Mouse (Mus musculus) limb, embryonic 10.5 days (tissue): Measurements from ENCODE around the gene Abhd12. TPM values are rescaled to one million over a fixed set of nuclear protein-coding genes. Genes with fewer than 3 reads are reported as not detected.
"Not testable (repeated sequence)": the region's sequence is repeated elsewhere in the genome, so short reads cannot be mapped to it uniquely, and the experiment has no call there.

Experiments used
- DNase-seq: peaks from one replicate; pipeline ENCODE4 v3.0.0-alpha.2; 2017; ENCODE audit warnings: low spot score
- H3K27ac ChIP-seq: fragments of 300-500 bp; sonication (generic); 2 replicates; pipeline ENCODE4 v1.5.1; 2016; ENCODE audit warnings: mild to moderate bottlenecking
- H3K27me3 ChIP-seq: fragments of 300-500 bp; sonication (generic); 2 replicates; pipeline ENCODE4 v1.6.1; 2016; ENCODE audit warnings: low read depth, mild to moderate bottlenecking; ENCODE audit not compliant: poor library complexity, severe bottlenecking
- H3K36me3 ChIP-seq: fragments of 300-500 bp; sonication (generic); 2 replicates; pipeline ENCODE4 v1.6.1; 2016; ENCODE audit warnings: mild to moderate bottlenecking, moderate library complexity
- H3K4me1 ChIP-seq: fragments of 300-500 bp; sonication (generic); 2 replicates; pipeline ENCODE4 v1.6.1; 2016
- H3K4me3 ChIP-seq: fragments of 300-500 bp; sonication (generic); 2 replicates; pipeline ENCODE4 v1.5.1; 2016; ENCODE audit warnings: mild to moderate bottlenecking, moderate library complexity
- H3K9me3 ChIP-seq: fragments of 300-500 bp; sonication (generic); replicated peaks from 2 replicates; pipeline ENCODE4 v1.6.1; 2016; ENCODE audit warnings: mild to moderate bottlenecking
- WGBS: fragments of 180-500 bp; shearing (Covaris S2); methylation state at CpG from one replicate; pipeline ENCODE4 v1.1.7; 2016; 5-methylcytosine and 5-hydroxymethylcytosine counted together
- polyA plus RNA-seq: library from polyadenylated mRNA; unstranded; fragments of >200 nt; fragmentation: Nextera tagmentation; extraction: Ambion mirVana; gene quantifications from 2 replicates; pipeline ENCODE4 v1.2.1, GENCODE M21; 2016

Gene Abhd12
- polyA plus RNA-seq: 46.9 and 53.0 TPM in 2 replicates

GRCm38 (mm10) chr2:150904272-150904935 lies at the start of gene Abhd12:
Gene Abhd12 (minus strand): TSS chr2:150904741.
- DNase-seq: peak; percentile 99
- Histone ChIP-seq H3K27me3 (no peaks in the 10 kb centered on the region), H3K9me3 (no peaks in the 10 kb centered on the region), H3K36me3 (peaks cover 7% of the 10 kb centered on the region), H3K4me3 (peak within 1 kb of the TSS; percentile 90), H3K4me1 (peaks cover 20% of the 10 kb centered on the region), H3K27ac (peak within 1 kb of the TSS; percentile 90)
- under 1% methylated on average over 71 of the region's 72 CpGs for WGBS

- no peaks in the 10 kb centered on the region for H3K4me1 ChIP-seq
- WGBS: 97% methylated on average over 2 of the region's 2 CpGs
- no peak overlapping the region for H3K27ac ChIP-seq
- no peaks in the 10 kb centered on the region for H3K27me3 ChIP-seq
- H3K9me3 ChIP-seq: no peaks in the 10 kb centered on the region
- peaks cover 84% of the 10 kb centered on the region for H3K36me3 ChIP-seq
- no peak for DNase-seq
- no peak overlapping the region for H3K4me3 ChIP-seq
Measured at GRCm38 (mm10) chr2:150951201-150951600, 46.7 kb upstream of the Abhd12 start.

GRCm38 (mm10) chr2:150950056-150950455 lies 45.5 kb upstream of the Abhd12 start:
- H3K27me3 ChIP-seq: no peaks in the 10 kb centered on the region
- H3K36me3 ChIP-seq: peaks cover 83% of the 10 kb centered on the region
- no peaks in the 10 kb centered on the region for H3K4me1 ChIP-seq
- no peak overlapping the region for H3K27ac ChIP-seq
- 96% methylated on average over 6 of the region's 6 CpGs for WGBS
- no peak for DNase-seq
- no peak overlapping the region for H3K4me3 ChIP-seq
- no peaks in the 10 kb centered on the region for H3K9me3 ChIP-seq

GRCm38 (mm10) chr2:150949652-150950051 lies 45.1 kb upstream of the Abhd12 start:
- Histone ChIP-seq H3K36me3 (peaks cover 83% of the 10 kb centered on the region), H3K4me1 (no peaks in the 10 kb centered on the region), H3K4me3 (no peak overlapping the region), H3K27ac (no peak overlapping the region), H3K27me3 (no peaks in the 10 kb centered on the region), H3K9me3 (no peaks in the 10 kb centered on the region)
- WGBS: 91% methylated on average over 3 of the region's 3 CpGs
- no peak for DNase-seq

- H3K36me3 ChIP-seq: peaks cover 83% of the 10 kb centered on the region
- no peaks in the 10 kb centered on the region for H3K9me3 ChIP-seq
- DNase-seq: no peak
- H3K4me3 ChIP-seq: no peak overlapping the region
- H3K4me1 ChIP-seq: no peaks in the 10 kb centered on the region
- WGBS: 96% methylated on average over 5 of the region's 5 CpGs
- H3K27me3 ChIP-seq: no peaks in the 10 kb centered on the region
- no peak overlapping the region for H3K27ac ChIP-seq
Measured at GRCm38 (mm10) chr2:150948786-150949185, 44.2 kb upstream of the Abhd12 start.

- H3K27me3 ChIP-seq, H3K9me3 ChIP-seq, H3K4me3 ChIP-seq, H3K27ac ChIP-seq, H3K4me1 ChIP-seq, DNase-seq: not testable (repeated sequence)
- WGBS: 94% methylated on average over 12 of the region's 12 CpGs
- H3K36me3 ChIP-seq: peaks cover 86% of the 10 kb centered on the region
Measured at GRCm38 (mm10) chr2:150947880-150948611, 43.5 kb upstream of the Abhd12 start.

- H3K36me3 ChIP-seq: peaks cover 86% of the 10 kb centered on the region
- H3K4me1 ChIP-seq, DNase-seq, H3K27ac ChIP-seq, H3K9me3 ChIP-seq, H3K27me3 ChIP-seq, H3K4me3 ChIP-seq: not testable (repeated sequence)
- 97% methylated on average over 5 of the region's 5 CpGs for WGBS
Measured at GRCm38 (mm10) chr2:150947341-150947740, 42.8 kb upstream of the Abhd12 start.

- H3K4me3 ChIP-seq: no peak overlapping the region
- no peaks in the 10 kb centered on the region for H3K9me3 ChIP-seq
- no peaks in the 10 kb centered on the region for H3K27me3 ChIP-seq
- H3K27ac ChIP-seq: no peak overlapping the region
- WGBS: 96% methylated on average over 5 of the region's 5 CpGs
- DNase-seq: no peak
- H3K36me3 ChIP-seq: peaks cover 78% of the 10 kb centered on the region
- H3K4me1 ChIP-seq: no peaks in the 10 kb centered on the region
Measured at GRCm38 (mm10) chr2:150944017-150944416, 39.5 kb upstream of the Abhd12 start.

GRCm38 (mm10) chr2:150934659-150935058 lies 30.1 kb upstream of the Abhd12 start:
- H3K4me1 ChIP-seq: no peaks in the 10 kb centered on the region
- H3K36me3 ChIP-seq: peaks cover 87% of the 10 kb centered on the region
- no peak for DNase-seq
- H3K9me3 ChIP-seq: no peaks in the 10 kb centered on the region
- H3K27me3 ChIP-seq: no peaks in the 10 kb centered on the region
- WGBS: 92% methylated on average over 4 of the region's 4 CpGs
- H3K4me3 ChIP-seq: no peak overlapping the region
- no peak overlapping the region for H3K27ac ChIP-seq

GRCm38 (mm10) chr2:150933482-150933881 lies 28.9 kb upstream of the Abhd12 start:
- Histone ChIP-seq H3K27me3 (no peaks in the 10 kb centered on the region), H3K4me3 (no peak overlapping the region), H3K27ac (no peak overlapping the region), H3K4me1 (no peaks in the 10 kb centered on the region), H3K9me3 (no peaks in the 10 kb centered on the region), H3K36me3 (peaks cover 94% of the 10 kb centered on the region)
- no peak for DNase-seq
- WGBS: 79% methylated on average over 19 of the region's 19 CpGs

- Histone ChIP-seq H3K9me3 (no peaks in the 10 kb centered on the region), H3K27me3 (no peaks in the 10 kb centered on the region), H3K4me3 (no peak overlapping the region), H3K36me3 (peaks cover 96% of the 10 kb centered on the region), H3K27ac (no peak overlapping the region), H3K4me1 (no peaks in the 10 kb centered on the region)
- DNase-seq: no peak
- WGBS: 84% methylated on average over 3 of the region's 3 CpGs
Measured at GRCm38 (mm10) chr2:150930806-150931205, 26.3 kb upstream of the Abhd12 start.

GRCm38 (mm10) chr2:150929156-150929555 lies 24.6 kb upstream of the Abhd12 start:
- Histone ChIP-seq H3K36me3 (peaks cover 92% of the 10 kb centered on the region), H3K27me3 (no peaks in the 10 kb centered on the region), H3K4me1 (no peaks in the 10 kb centered on the region), H3K4me3 (no peak overlapping the region), H3K27ac (no peak overlapping the region), H3K9me3 (no peaks in the 10 kb centered on the region)
- 86% methylated on average over 6 of the region's 6 CpGs for WGBS
- no peak for DNase-seq

GRCm38 (mm10) chr2:150927038-150927720 lies 22.6 kb upstream of the Abhd12 start:
- no peaks in the 10 kb centered on the region for H3K4me1 ChIP-seq
- no peak overlapping the region for H3K27ac ChIP-seq
- peaks cover 89% of the 10 kb centered on the region for H3K36me3 ChIP-seq
- no peak overlapping the region for H3K4me3 ChIP-seq
- no peaks in the 10 kb centered on the region for H3K27me3 ChIP-seq
- whole genome bisulfite sequencing: 92% methylated on average over 11 of the region's 11 CpGs
- no peak for DNase-seq
- H3K9me3 ChIP-seq: no peaks in the 10 kb centered on the region
